Mouse (Mus musculus) monocyte, adult 5-6 weeks (primary cell): ENCODE measurements at regions not wholly inside any gene's neighbourhood (a gene's known extent, or its start where the extent isn't known, plus 50 kb on each side); places are given as distances from the start of the nearest gene placed in this dataset.

ENCODE experiments used
- ATAC-seq: fragments of 153-309, 156-312 bp; replicated peaks from 2 replicates; pipeline ENCODE4 v1.8.0; 2017; ENCODE audit warnings: mild to moderate bottlenecking; ENCODE audit not compliant: low TSS enrichment, insufficient number of reproducible peaks, severe bottlenecking, poor library complexity, low FRiP score

DNA sequence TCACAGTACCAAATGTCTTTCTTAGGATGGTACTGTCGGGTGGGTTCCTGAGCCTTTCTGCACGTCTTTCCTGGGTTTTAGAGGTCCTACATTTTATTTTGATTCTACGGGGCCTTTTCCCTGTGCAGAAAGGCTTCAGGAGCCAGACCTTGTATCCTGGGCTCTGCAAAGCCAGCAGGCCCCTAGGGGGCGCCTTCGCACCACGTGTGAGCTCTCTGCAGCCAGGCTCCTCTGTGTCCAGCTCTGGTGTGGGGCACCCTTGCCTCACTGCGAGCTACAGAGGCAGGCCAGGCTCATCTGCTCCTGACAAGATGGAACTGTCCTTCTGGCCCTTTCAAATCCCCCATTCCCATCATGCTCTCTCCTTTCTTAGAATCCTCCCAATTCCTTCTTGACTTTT, 53.3 kb upstream of the Usp3 start:
- peak; percentile 91 for ATAC-seq

- no peak for ATAC-seq
These were observed 58.4 kb upstream of the Usp3 start for GRCm38 (mm10) chr9:66651306-66651705.

- ATAC-seq, result no peak
These were observed 56.2 kb upstream of the Car12 start for GRCm38 (mm10) chr9:66657116-66657758.

DNA sequence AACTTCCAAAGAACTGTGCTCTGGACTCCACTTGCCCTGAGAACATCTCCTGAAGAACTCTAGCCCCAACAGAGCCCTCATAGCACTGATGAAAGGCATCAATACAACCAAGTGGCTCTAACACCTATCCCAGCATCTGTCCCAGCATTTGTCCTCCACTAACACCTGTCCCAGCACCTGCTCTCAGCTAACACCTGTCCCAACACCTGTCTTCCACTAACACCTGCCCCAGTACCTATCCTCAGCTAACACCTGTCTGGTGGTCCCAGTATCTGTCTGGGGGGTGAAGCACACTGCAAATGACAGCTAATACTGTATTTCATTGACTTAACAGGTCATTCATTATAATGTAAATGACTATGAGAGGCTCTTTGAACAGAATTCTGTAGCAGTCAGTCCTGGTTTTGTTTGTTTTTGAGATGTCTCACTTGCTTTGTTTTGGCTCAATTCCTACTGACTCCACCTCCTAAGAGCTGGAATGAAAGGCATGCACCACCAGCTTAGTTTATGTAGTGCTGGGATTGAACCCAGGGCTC, 54.7 kb upstream of the Car12 start:
- no peak for ATAC-seq

- ATAC-seq, result no peak
These were observed 53.6 kb upstream of the Car12 start for GRCm38 (mm10) chr9:66659781-66660445.

GRCm38 (mm10) chr9:66661596-66661995, 51.9 kb upstream of the Car12 start:
- ATAC-seq, result no peak

- no peak for ATAC-seq
These were observed 51.0 kb upstream of the Car12 start for GRCm38 (mm10) chr9:66662443-66662842.
